Mouse (Mus musculus) lung, embryonic 14.5 days (tissue): ENCODE measurements around the gene Nup214. TPM values are rescaled to one million over a fixed set of nuclear protein-coding genes. Genes with fewer than 3 reads are reported as not detected.

Experiments used
- ATAC-seq: fragments of 200-750 bp; cut with Nextera tagmentation; 2 replicates; pipeline ENCODE4 v1.8.0; 2017; ENCODE audit warnings: mild to moderate bottlenecking, moderate TSS enrichment, moderate library complexity; ENCODE audit not compliant: insufficient read depth
- DNase-seq: peaks from one replicate; pipeline ENCODE4 v3.0.0-alpha.2; 2015
- H3K27ac ChIP-seq: fragments of 300-500 bp; sonication (generic); 2 replicates; pipeline ENCODE4 v1.5.1; 2014; ENCODE audit warnings: low read depth, mild to moderate bottlenecking, moderate library complexity
- H3K27me3 ChIP-seq: fragments of 300-500 bp; sonication (generic); 2 replicates; pipeline ENCODE4 v1.6.1; 2014; ENCODE audit warnings: low read length, control low read depth; ENCODE audit not compliant: insufficient read depth
- H3K36me3 ChIP-seq: fragments of 300-500 bp; sonication (generic); 2 replicates; pipeline ENCODE4 v1.6.1; 2014; ENCODE audit warnings: control low read depth; ENCODE audit not compliant: insufficient read depth
- H3K4me1 ChIP-seq: fragments of 300-500 bp; sonication (generic); 2 replicates; pipeline ENCODE4 v1.6.1; 2014; ENCODE audit warnings: antibody characterized with exemption, control low read depth; ENCODE audit not compliant: insufficient read depth
- H3K4me2 ChIP-seq: fragments of 300-500 bp; sonication (generic); 2 replicates; pipeline ENCODE4 v1.6.1; 2014; ENCODE audit warnings: mild to moderate bottlenecking
- H3K4me3 ChIP-seq: fragments of 300-500 bp; sonication (generic); 2 replicates; pipeline ENCODE4 v1.5.1; 2014; ENCODE audit warnings: low read depth, low read length
- H3K9ac ChIP-seq: fragments of 300-500 bp; sonication (generic); 2 replicates; pipeline ENCODE4 v1.6.1; 2014
- H3K9me3 ChIP-seq: fragments of 300-500 bp; sonication (generic); 2 replicates; pipeline ENCODE4 v1.6.1; 2016; ENCODE audit warnings: low read depth, low read length, control low read depth
- CTCF ChIP-seq: IDR thresholded peaks from 2 replicates; pipeline ENCODE4 v1.5.1; 2016; ENCODE audit warnings: antibody characterized with exemption, low read depth
- WGBS: fragments of 180-500 bp; shearing (Covaris S2); extraction: QIAGEN DNeasy Blood & Tissue Kit; methylation state at CpG from one replicate; pipeline ENCODE4 v1.1.7; 2014; 5-methylcytosine and 5-hydroxymethylcytosine counted together
- microRNA-seq: library from miRNA; unstranded; fragments of <30 nt; microRNA quantifications from one replicate; pipeline ENCODE4, GENCODE M21; 2016; ENCODE audit warnings: borderline number of aligned reads
- polyA plus RNA-seq: library from polyadenylated mRNA; unstranded; fragments of >200 nt; fragmentation: Nextera tagmentation; extraction: Ambion mirVana; gene quantifications from 2 replicates; pipeline ENCODE4 v1.2.1, GENCODE M21; 2014

Gene Nup214
- polyA plus RNA-seq, 1 experiment from 2014 or later: 82.4 TPM

DNA sequence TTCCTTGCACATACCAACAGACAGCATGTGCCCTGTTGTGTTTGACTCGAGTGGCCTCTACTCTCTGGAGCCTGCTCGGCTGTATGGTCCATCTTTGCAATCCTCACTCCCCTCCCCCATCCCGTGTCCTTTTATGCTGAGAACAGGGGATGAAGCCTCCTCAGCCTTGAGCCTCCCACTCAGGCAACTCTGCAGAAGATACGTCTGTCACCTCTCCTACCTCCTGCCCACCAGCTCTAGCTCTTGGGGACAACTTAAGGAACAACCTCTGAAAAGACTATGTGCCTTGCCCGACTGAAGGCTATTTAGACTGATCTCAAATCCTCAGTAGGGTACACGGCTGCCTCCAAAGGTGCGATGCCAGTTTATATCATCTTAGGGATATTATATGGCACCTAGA is 129.3 kb downstream of the Nup214 start:
- H3K4me3 ChIP-seq: no peak overlapping the region

More for the DNA sequence above, 129.3 kb downstream of the Nup214 start:
- WGBS: 70% methylated on average over 7 of the region's 7 CpGs
- H3K27ac ChIP-seq: no peak overlapping the region
- no peak overlapping the region for H3K4me2 ChIP-seq
- no peak for DNase-seq
- no peak for TF ChIP-seq CTCF
- H3K4me1 ChIP-seq: no peaks in the 10 kb centered on the region
- no peaks in the 10 kb centered on the region for H3K9me3 ChIP-seq
- no peaks in the 10 kb centered on the region for H3K36me3 ChIP-seq
- no peak for ATAC-seq
- no peak overlapping the region for H3K9ac ChIP-seq
- no peaks in the 10 kb centered on the region for H3K27me3 ChIP-seq

Small RNA genes within 50 kb of the gene (microRNA-seq; reads per million reads assigned to microRNA genes)
- not detected for gene Mir7674

Other genes with a start within 250 kb of the Nup214 start
- 0.12 TPM in 1 of 2 replicates, not detected in the other for gene Qrfp, start 163.9 kb upstream of the Nup214 start, polyA plus RNA-seq
- gene Fibcd1, start 128.4 kb upstream of the Nup214 start, polyA plus RNA-seq: 0.07 TPM in 1 of 2 replicates, not detected in the other
- 0.80 and 0.87 TPM in 2 replicates for gene Lamc3, start 87.1 kb upstream of the Nup214 start, polyA plus RNA-seq
- gene Aif1l, start 24.3 kb upstream of the Nup214 start, polyA plus RNA-seq: 39.8 and 42.3 TPM in 2 replicates
- 4.5 and 4.9 TPM in 2 replicates for gene Fam78a, start 110.4 kb downstream of the Nup214 start, polyA plus RNA-seq
- gene Plpp7, start 121.1 kb downstream of the Nup214 start, polyA plus RNA-seq: 2.5 and 3.9 TPM in 2 replicates
- 69.0 and 76.8 TPM in 2 replicates for gene Prrc2b, start 176.6 kb downstream of the Nup214 start, polyA plus RNA-seq